Mouse (Mus musculus): ENCODE results near the gene Crb3. TPM values are rescaled to one million over a fixed set of nuclear protein-coding genes. Genes with fewer than 3 reads are reported as not detected.

Gene Crb3
- polyA plus RNA-seq, 1 experiment, result 2.4 TPM

- no peak overlapping the region for H3K4me3 ChIP-seq (replicated peaks; ENCODE audit: control insufficient read depth, low read depth, low read length)
- no peaks in the 10 kb centered on the region for H3K4me1 ChIP-seq (ENCODE audit: control insufficient read depth, insufficient read depth, low read length)
- WGBS, result 73% methylated on average over 9 of the region's 9 CpGs
- TF ChIP-seq POLR2A (IDR thresholded peaks at IDR 0.05; ENCODE audit: borderline replicate concordance, control insufficient read depth, low read depth, low read length), result no peak
- TF ChIP-seq CTCF (IDR thresholded peaks at IDR 0.05; ENCODE audit: control insufficient read depth, insufficient read depth, low read length), result no peak
- H3K27ac ChIP-seq (ENCODE audit: control insufficient read depth, insufficient read depth, low read depth, low read length, poor library complexity), result no peak overlapping the region
Observed at GRCm38 (mm10) chr17:57070272-57070671, 11.4 kb downstream of the Crb3 start.

GRCm38 (mm10) chr17:57070699-57071098 lies 11.8 kb downstream of the Crb3 start:
- TF ChIP-seq CTCF (IDR thresholded peaks at IDR 0.05; ENCODE audit: control insufficient read depth, insufficient read depth, low read length) (no peak), POLR2A (IDR thresholded peaks at IDR 0.05; ENCODE audit: borderline replicate concordance, control insufficient read depth, low read depth, low read length) (no peak)
- Histone ChIP-seq H3K4me3 (replicated peaks; ENCODE audit: control insufficient read depth, low read depth, low read length) (no peak overlapping the region), H3K4me1 (ENCODE audit: control insufficient read depth, insufficient read depth, low read length) (no peaks in the 10 kb centered on the region), H3K27ac (ENCODE audit: control insufficient read depth, insufficient read depth, low read depth, low read length, poor library complexity) (no peak overlapping the region)
- WGBS, result 79% methylated on average over 11 of the region's 11 CpGs

- Histone ChIP-seq H3K4me1 (ENCODE audit: control insufficient read depth, insufficient read depth, low read length) (peaks cover 3% of the 10 kb centered on the region; the same call in 1 of the 2 replicates), H3K27ac (ENCODE audit: control insufficient read depth, insufficient read depth, low read depth, low read length, poor library complexity) (no peak overlapping the region), H3K4me3 (replicated peaks; ENCODE audit: control insufficient read depth, low read depth, low read length) (no peak overlapping the region)
- WGBS, result 44% methylated on average over 3 of the region's 3 CpGs
- no peak for TF ChIP-seq POLR2A (IDR thresholded peaks at IDR 0.05; ENCODE audit: borderline replicate concordance, control insufficient read depth, low read depth, low read length)
- no peak for TF ChIP-seq CTCF (IDR thresholded peaks at IDR 0.05; ENCODE audit: control insufficient read depth, insufficient read depth, low read length)
Observed at GRCm38 (mm10) chr17:57076916-57077315, 18.0 kb downstream of the Crb3 start.

DNA sequence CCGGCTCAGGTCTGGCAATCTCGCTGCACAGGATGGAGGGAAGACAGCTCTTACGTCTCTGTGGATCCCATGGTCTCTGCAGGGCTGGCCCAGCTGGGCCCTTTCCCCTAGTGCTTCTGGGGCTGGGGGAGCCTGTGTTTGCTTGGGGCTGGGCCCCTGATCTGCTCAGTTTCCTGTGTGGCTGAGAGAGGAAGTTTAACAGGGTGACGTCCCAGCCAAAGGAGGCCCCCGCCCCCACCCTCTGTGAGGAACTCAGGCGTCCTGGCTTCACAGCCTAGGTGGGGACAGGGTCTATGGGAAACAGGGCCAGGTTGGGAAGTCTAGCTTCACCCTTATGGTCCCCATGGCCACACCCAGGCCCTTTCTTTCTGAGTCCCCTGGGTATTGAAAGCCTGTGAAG lies 19.4 kb downstream of the Crb3 start, which contains the start of gene Dennd1c:
TSS of gene Dennd1c (minus strand) at position 179 of the 400 bp plus-strand sequence.
- peak within 1 kb of the TSS; percentile 70 for H3K4me3 ChIP-seq (replicated peaks; ENCODE audit: control insufficient read depth, low read depth, low read length)
- H3K4me1 ChIP-seq (ENCODE audit: control insufficient read depth, insufficient read depth, low read length), result peaks cover 3% of the 10 kb centered on the region; the same call in 1 of the 2 replicates
- 2% methylated on average over 6 of the region's 6 CpGs for WGBS
- H3K27ac ChIP-seq (ENCODE audit: control insufficient read depth, insufficient read depth, low read depth, low read length, poor library complexity), result peak within 1 kb of the TSS; percentile 82
- no peak for TF ChIP-seq CTCF (IDR thresholded peaks at IDR 0.05; ENCODE audit: control insufficient read depth, insufficient read depth, low read length)
- TF ChIP-seq POLR2A (IDR thresholded peaks at IDR 0.05; ENCODE audit: borderline replicate concordance, control insufficient read depth, low read depth, low read length), result peak; percentile 84; the same call in 1 of the 2 replicates

DNA sequence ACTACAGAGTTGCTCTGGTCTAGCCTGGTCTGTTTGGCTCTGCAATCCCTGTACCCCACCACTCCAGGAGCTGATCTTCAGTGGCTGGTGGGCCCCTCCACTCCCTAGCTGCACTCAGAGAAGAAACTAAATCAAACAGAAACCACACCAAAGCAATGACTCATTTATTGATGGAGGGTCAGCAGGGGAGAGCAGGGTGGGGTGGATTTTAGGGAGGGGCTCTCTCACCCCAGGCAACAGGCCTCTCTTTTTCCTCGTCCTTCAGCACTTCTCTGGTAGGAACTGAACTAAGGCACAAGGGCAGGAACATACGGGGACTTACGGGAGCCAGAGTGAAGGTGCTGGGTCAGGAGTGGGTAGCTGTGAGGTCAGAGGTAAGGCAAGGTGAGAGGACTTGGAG lies 21.0 kb downstream of the Crb3 start:
- no peak for TF ChIP-seq CTCF (IDR thresholded peaks at IDR 0.05; ENCODE audit: control insufficient read depth, insufficient read depth, low read length)
- no peak for TF ChIP-seq POLR2A (IDR thresholded peaks at IDR 0.05; ENCODE audit: borderline replicate concordance, control insufficient read depth, low read depth, low read length)
- 64% methylated on average over 3 of the region's 3 CpGs for WGBS
- H3K4me1 ChIP-seq (ENCODE audit: control insufficient read depth, insufficient read depth, low read length), result peaks cover 3% of the 10 kb centered on the region; the same call in 1 of the 2 replicates
- H3K27ac ChIP-seq (ENCODE audit: control insufficient read depth, insufficient read depth, low read depth, low read length, poor library complexity), result no peak overlapping the region
- no peak overlapping the region for H3K4me3 ChIP-seq (replicated peaks; ENCODE audit: control insufficient read depth, low read depth, low read length)

DNA sequence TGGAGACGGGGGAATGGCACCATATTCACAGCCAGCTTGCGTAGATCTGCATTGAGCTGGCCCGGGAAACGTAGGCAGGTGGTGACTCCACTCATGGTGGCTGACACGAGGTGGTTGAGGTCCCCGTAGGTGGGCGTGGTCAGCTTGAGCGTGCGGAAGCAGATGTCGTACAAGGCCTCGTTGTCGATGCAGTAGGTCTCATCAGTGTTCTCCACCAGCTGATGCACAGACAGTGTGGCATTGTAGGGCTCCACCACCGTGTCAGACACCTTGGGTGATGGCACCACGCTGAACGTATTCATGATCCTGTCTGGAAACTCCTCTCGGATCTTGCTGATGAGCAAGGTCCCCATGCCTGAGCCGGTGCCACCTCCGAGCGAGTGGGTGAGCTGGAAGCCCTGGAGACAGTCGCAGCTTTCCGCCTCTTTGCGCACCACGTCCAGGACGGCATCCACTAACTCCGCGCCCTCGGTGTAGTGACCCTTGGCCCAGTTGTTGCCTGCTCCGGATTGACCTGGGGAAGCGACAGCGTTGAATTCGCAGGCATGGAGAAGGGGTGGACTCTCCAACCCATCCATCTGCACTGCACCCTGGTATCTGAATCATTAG lies 22.4 kb downstream of the Crb3 start:
- H3K4me3 ChIP-seq (replicated peaks; ENCODE audit: control insufficient read depth, low read depth, low read length), result no peak overlapping the region
- H3K27ac ChIP-seq (ENCODE audit: control insufficient read depth, insufficient read depth, low read depth, low read length, poor library complexity), result no peak overlapping the region
- 92% methylated on average over 31 of the region's 31 CpGs for WGBS
- peaks cover 3% of the 10 kb centered on the region; the same call in 1 of the 2 replicates for H3K4me1 ChIP-seq (ENCODE audit: control insufficient read depth, insufficient read depth, low read length)
- TF ChIP-seq POLR2A (IDR thresholded peaks at IDR 0.05; ENCODE audit: borderline replicate concordance, control insufficient read depth, low read depth, low read length), result no peak

- Histone ChIP-seq H3K27ac (ENCODE audit: control insufficient read depth, insufficient read depth, low read depth, low read length, poor library complexity) (no peak overlapping the region), H3K4me3 (replicated peaks; ENCODE audit: control insufficient read depth, low read depth, low read length) (no peak overlapping the region), H3K4me1 (ENCODE audit: control insufficient read depth, insufficient read depth, low read length) (peaks cover 3% of the 10 kb centered on the region; the same call in 1 of the 2 replicates)
- WGBS, result 82% methylated on average over 5 of the region's 5 CpGs
- TF ChIP-seq POLR2A (IDR thresholded peaks at IDR 0.05; ENCODE audit: borderline replicate concordance, control insufficient read depth, low read depth, low read length) (no peak), CTCF (IDR thresholded peaks at IDR 0.05; ENCODE audit: control insufficient read depth, insufficient read depth, low read length) (no peak)
Observed at GRCm38 (mm10) chr17:57082481-57082880, 23.6 kb downstream of the Crb3 start.

DNA sequence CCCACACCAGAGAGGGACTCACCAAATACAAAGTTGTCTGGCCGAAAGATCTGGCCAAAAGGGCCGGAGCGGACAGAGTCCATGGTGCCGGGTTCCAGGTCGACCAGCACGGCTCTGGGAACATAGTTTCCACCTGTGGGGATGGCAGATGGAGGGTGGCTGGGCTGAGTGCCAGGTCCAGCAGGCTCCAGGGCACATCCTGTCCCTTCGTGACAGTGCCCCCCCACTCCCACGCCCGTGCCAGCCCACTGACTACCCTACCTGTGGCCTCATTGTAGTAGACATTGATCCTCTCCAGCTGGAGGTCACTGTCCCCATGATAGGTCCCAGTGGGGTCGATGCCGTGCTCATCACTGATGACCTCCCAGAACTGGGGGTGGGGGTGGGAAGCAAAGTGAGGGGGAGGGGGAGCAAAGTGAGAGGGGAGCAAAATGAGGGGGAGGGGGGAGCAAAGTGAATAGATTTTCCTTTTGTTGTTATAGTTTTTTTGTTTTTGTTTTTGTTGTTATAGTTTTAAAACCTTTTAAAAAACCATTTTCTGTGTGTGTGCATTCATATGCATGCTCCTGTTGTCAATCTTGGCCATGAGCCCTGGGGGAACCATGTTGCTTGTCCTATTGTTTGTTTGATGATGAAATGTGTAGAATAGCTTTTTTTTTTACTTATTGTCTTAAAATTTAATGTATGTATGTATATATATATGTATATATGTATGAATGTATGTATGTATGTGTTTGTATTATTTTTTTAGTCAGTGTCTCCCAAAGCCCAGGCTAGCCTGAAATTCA lies 27.3 kb downstream of the Crb3 start:
- Histone ChIP-seq H3K4me3 (replicated peaks; ENCODE audit: control insufficient read depth, low read depth, low read length) (no peak overlapping the region), H3K27ac (ENCODE audit: control insufficient read depth, insufficient read depth, low read depth, low read length, poor library complexity) (no peak overlapping the region; the same call in 1 of the 2 replicates), H3K4me1 (ENCODE audit: control insufficient read depth, insufficient read depth, low read length) (peaks cover 2% of the 10 kb centered on the region)
- TF ChIP-seq POLR2A (IDR thresholded peaks at IDR 0.05; ENCODE audit: borderline replicate concordance, control insufficient read depth, low read depth, low read length) (no peak), CTCF (IDR thresholded peaks at IDR 0.05; ENCODE audit: control insufficient read depth, insufficient read depth, low read length) (no peak)
- WGBS, result 85% methylated on average over 11 of the region's 11 CpGs
